In the genomic region with DNA sequence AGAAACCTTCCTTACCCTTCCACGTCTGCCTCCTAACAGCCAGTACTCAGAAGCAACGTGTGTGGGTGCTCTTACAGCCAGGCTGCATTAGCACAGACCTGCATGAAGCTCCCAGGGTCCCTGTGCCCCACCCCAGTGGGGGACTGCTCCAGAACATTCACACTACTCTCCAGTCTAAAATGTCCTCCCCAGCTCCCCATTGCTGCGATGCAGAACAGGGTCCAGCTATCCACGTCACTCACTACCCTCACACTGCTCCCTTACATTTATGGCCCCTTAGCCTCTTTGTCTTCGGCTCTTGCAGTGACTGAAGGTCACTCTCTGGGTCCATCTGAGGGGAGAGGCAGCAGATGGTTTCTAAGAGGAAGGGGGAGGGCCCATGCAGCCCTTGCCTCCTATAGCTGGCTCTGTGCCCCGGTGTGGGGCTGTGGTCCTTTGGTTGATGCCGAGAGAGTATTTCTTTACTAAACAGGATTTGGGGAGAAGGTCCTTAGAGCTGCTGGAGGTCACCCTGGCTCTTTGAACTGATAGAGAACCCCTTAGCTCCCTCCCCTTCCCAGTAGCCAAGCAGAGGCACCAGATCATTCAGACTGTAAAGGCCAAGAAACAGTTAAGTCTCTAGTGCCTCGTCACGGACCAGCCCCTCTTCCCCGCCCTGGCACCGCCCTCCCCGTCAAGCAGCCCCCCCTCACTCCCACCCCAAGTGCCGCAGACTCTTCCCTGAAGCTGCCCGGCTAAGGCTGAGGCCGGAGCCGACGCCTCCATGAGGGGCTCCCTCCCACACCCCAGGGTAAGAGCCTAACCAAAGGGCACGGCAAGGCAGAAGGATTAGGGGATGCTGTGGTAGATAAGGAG, we compare ENCODE assay signal across 9 mouse cellular contexts. TPM values are rescaled to one million over a fixed set of nuclear protein-coding genes. Genes with fewer than 3 reads are reported as not detected.
DNase-seq lines count a peak whose midpoint lies in the region; ATAC-seq and TF ChIP-seq lines count a peak whose summit lies in the region.
"Had no signal": no experiment of that assay in that cellular context is flagged by ENCODE, and none has a peak within 500 bp of the region (broad histone marks: within the 10 kb centered on the region; RNA-seq: fewer than 3 reads in every experiment).

No protein-coding gene starts in this region.

- H3K4me1 ChIP-seq in ES-E14 (ENCODE audit: control insufficient read depth in 2 of 2, insufficient read depth in 2 of 2, low read length in 2 of 2, poor library complexity in 1 of 2), result peaks cover 3 to 36% of the 10 kb centered on the region in 2 experiments; a peak in 3 of 4 replicates
- H3K4me1 ChIP-seq in kidney, postnatal 0 days (replicated peaks; ENCODE audit: insufficient read depth, low read length), result peaks cover 14% of the 10 kb centered on the region
- peaks cover 0 to 7% of the 10 kb centered on the region in 2 experiments; a peak in 2 of 4 replicates for H3K4me1 ChIP-seq in liver, embryonic 14.5 days (replicated peaks; ENCODE audit: control insufficient read depth in 2 of 2, insufficient read depth in 2 of 2, low read length in 1 of 2)

- H3K4me3 ChIP-seq in ES-E14 (ENCODE audit: insufficient read depth in 1 of 2, low read depth in 1 of 2, low read length in 2 of 2, poor library complexity in 1 of 2, severe bottlenecking in 1 of 2), result peak overlapping the region; percentile 31 to 61
- H3K4me3 ChIP-seq in kidney, postnatal 0 days (replicated peaks; ENCODE audit: low read depth, low read length), result peak overlapping the region; percentile 37
- H3K4me3 ChIP-seq in liver, embryonic 14.5 days (ENCODE audit: insufficient read depth in 1 of 2, low read depth in 2 of 2, low read length in 2 of 2), result peak overlapping the region in 1 of 2 experiments; percentile 15; a peak in 1 of 4 replicates
- H3K4me3 ChIP-seq: erythroblast, embryonic 14.5 days had no signal

- TF ChIP-seq CTCF in kidney, postnatal 0 days (IDR thresholded peaks at IDR 0.05; ENCODE audit: low read depth), result no peak
- no peak for TF ChIP-seq CTCF in liver, embryonic 14.5 days (IDR thresholded peaks at IDR 0.05; ENCODE audit: low read depth)

- in situ Hi-C loops in ES-E14 (cut with MboI; ENCODE audit: low sequenced_read_pairs in 2 of 2, unreplicated experiment in 2 of 2), result no loop called here

- TF ChIP-seq EP300 in liver, embryonic 14.5 days (IDR thresholded peaks at IDR 0.05; ENCODE audit: low read depth), result no peak

- peaks cover 8% of the 10 kb centered on the region for H3K27me3 ChIP-seq in kidney, postnatal 0 days (ENCODE audit: insufficient read depth, low read length)
- H3K27me3 ChIP-seq in liver, embryonic 14.5 days (ENCODE audit: control insufficient read depth, insufficient read depth, low read length), result peaks cover 86% of the 10 kb centered on the region

- H3K27ac ChIP-seq in ES-E14 (ENCODE audit: insufficient read depth, low read depth, low read length, poor library complexity, severe bottlenecking), result peak overlapping the region; percentile 20
- H3K27ac ChIP-seq in kidney, postnatal 0 days, result peak overlapping the region; percentile 27; the same call in 1 of the 2 replicates
- H3K27ac ChIP-seq in liver, embryonic 14.5 days, result no peak overlapping the region

- peak; percentile 30; the same call in 1 of the 2 replicates for ATAC-seq in kidney, postnatal 0 days (replicated peaks; ENCODE audit: low FRiP score, low read depth)
- ATAC-seq in liver, embryonic 14.5 days (ENCODE audit: insufficient read depth), result no peak

- H3K9me3 ChIP-seq in ES-E14 (ENCODE audit: control insufficient read depth, insufficient read depth, low read depth, low read length), result no peaks in the 10 kb centered on the region
- no peaks in the 10 kb centered on the region for H3K9me3 ChIP-seq in kidney, postnatal 0 days (replicated peaks; ENCODE audit: low read length)
- H3K9me3 ChIP-seq in liver, embryonic 14.5 days (ENCODE audit: control insufficient read depth, low read length), result no peaks in the 10 kb centered on the region

- peak overlapping the region; percentile 45 for H3K9ac ChIP-seq in ES-E14 (ENCODE audit: insufficient read depth, low read depth, low read length, poor library complexity, severe bottlenecking)
- H3K9ac ChIP-seq in kidney, postnatal 0 days (ENCODE audit: low read depth, low read length), result 0 out of 2 replicates have a peak overlapping the region, but pooled peaks have one; percentile 31
- H3K9ac ChIP-seq in liver, embryonic 14.5 days (replicated peaks), result no peak overlapping the region

- peak overlapping the region; percentile 63 for H3K4me2 ChIP-seq in kidney, postnatal 0 days (ENCODE audit: low read length)
- H3K4me2 ChIP-seq in liver, embryonic 14.5 days (ENCODE audit: low read depth), result peak overlapping the region; percentile 8; the same call in 1 of the 2 replicates

- 3% methylated on average over 18 of the region's 18 CpGs for WGBS in kidney, postnatal 0 days
- 3% methylated on average over 18 of the region's 18 CpGs for WGBS in liver, embryonic 14.5 days (ENCODE audit: insufficient replicate concordance)

- H3K36me3 ChIP-seq in ES-E14 (ENCODE audit: control insufficient read depth, insufficient read depth, low read length, poor library complexity, severe bottlenecking), result peaks cover 7% of the 10 kb centered on the region
- H3K36me3 ChIP-seq in kidney, postnatal 0 days (ENCODE audit: insufficient read depth, low read length), result no peaks in the 10 kb centered on the region
- H3K36me3 ChIP-seq in liver, embryonic 14.5 days (replicated peaks; ENCODE audit: control insufficient read depth, insufficient read depth, low read depth), result no peaks in the 10 kb centered on the region

- peak; percentile 79 for DNase-seq in 3134 (ENCODE audit: extremely low read depth, insufficient read length, low spot score)
- DNase-seq in ES-E14 (ENCODE audit: low read depth, low spot score), result no peak
- peak; percentile 63 for DNase-seq in embryo, embryonic 10 days (ENCODE audit: low spot score)
- peak; percentile 63 to 64 for DNase-seq in heart, adult 18-20 months
- peak; percentile 78 for DNase-seq in kidney, postnatal 0 days (ENCODE audit: low spot score)
- no peak for DNase-seq in liver, embryonic 14.5 days (ENCODE audit: low read depth in 3 of 3, low spot score in 3 of 3)
- DNase-seq in right cerebral cortex, postnatal 10 days (ENCODE audit: low spot score in 2 of 2), result peak; percentile 89
- DNase-seq in c-Kit-positive CD71-positive TER-119-positive erythroid progenitor cells, embryonic 14.5 days (ENCODE audit: low spot score), result no peak

TF ChIP-seq in ES-E14, 5 proteins besides CTCF, POLR2A, EP300 and RAD21:
- TF ChIP-seq ZC3H11A (IDR thresholded peaks at IDR 0.05; ENCODE audit: borderline replicate concordance, low read depth, low read length) (no peak), ZNF384 (IDR thresholded peaks at IDR 0.05; ENCODE audit: low read depth, low read length) (no peak), HCFC1 (IDR thresholded peaks at IDR 0.05; ENCODE audit: borderline replicate concordance, insufficient read depth, low read length) (no peak), CHD2 (IDR thresholded peaks at IDR 0.05; ENCODE audit: low read depth, low read length) (no peak), MAFK (IDR thresholded peaks at IDR 0.05; ENCODE audit: insufficient read depth, low read depth, low read length) (no peak)

RNA-seq across cellular contexts. Expression of a gene that starts 5.6 kb away (rescaled TPM):
- total RNA-seq in ES-E14 (2012; rRNA removed), result 4.3 and 4.4 TPM in 2 replicates
- total RNA-seq in heart, adult 18-20 months (2021), result 1 to 10 TPM; 3.5 to 3.8 TPM
- polyA plus RNA-seq in kidney, postnatal 0 days (2015; fragmentation: Nextera tagmentation; extraction: Ambion mirVana), result 0.93 and 1.3 TPM in 2 replicates
- polyA plus RNA-seq in liver, embryonic 14.5 days (2012; rRNA removed), result 0.04 TPM in 2 replicates
- polyA plus RNA-seq in liver, embryonic 14.5 days (2014; fragmentation: Nextera tagmentation; extraction: Ambion mirVana), result 0.09 TPM in 1 of 2 replicates, not detected in the other

RNA-seq across cellular contexts. Expression of a gene that starts 23.8 kb away (rescaled TPM):
- 47.6 and 63.3 TPM in 2 replicates for total RNA-seq in ES-E14 (2012; rRNA removed)
- 10 to 100 TPM; 28.1 to 28.4 TPM for total RNA-seq in heart, adult 18-20 months (2021)
- polyA plus RNA-seq in kidney, postnatal 0 days (2015; fragmentation: Nextera tagmentation; extraction: Ambion mirVana), result 24.4 and 24.9 TPM in 2 replicates
- polyA plus RNA-seq in liver, embryonic 14.5 days (2012; rRNA removed), result 16.4 and 17.0 TPM in 2 replicates
- 14.1 and 18.5 TPM in 2 replicates for polyA plus RNA-seq in liver, embryonic 14.5 days (2014; fragmentation: Nextera tagmentation; extraction: Ambion mirVana)

Comparison
In these comparisons a context has a peak if more than half of its experiments do, and no peak if none do; other contexts are left out.
1. DNase-seq: peak in 3134 (single experiment), embryo, embryonic 10 days (single experiment), heart, adult 18-20 months (2 of 2), kidney, postnatal 0 days (single experiment) and right cerebral cortex, postnatal 10 days (2 of 2); none in ES-E14 (single experiment), liver, embryonic 14.5 days (0 of 3) and c-Kit-positive CD71-positive TER-119-positive erythroid progenitor cells, embryonic 14.5 days (single experiment).